Mouse (Mus musculus) adrenal gland, postnatal 14 days (tissue): ENCODE results near the gene Platr17. TPM values are rescaled to one million over a fixed set of nuclear protein-coding genes. Genes with fewer than 3 reads are reported as not detected.
"Not testable (repeated sequence)": the region's sequence is repeated elsewhere in the genome, so short reads cannot be mapped to it uniquely, and the experiment has no call there.

ENCODE experiments used
- DNase-seq: peaks from one replicate; pipeline ENCODE4 v3.0.0; 2021; ENCODE audit warnings: mixed read lengths
- long read RNA-seq, 2 experiments: library from polyadenylated mRNA; stranded (forward); transcript quantifications; one replicate each; pipeline ENCODE4 v2.0.0; 2021
- total RNA-seq: library from RNA; stranded (reverse); gene quantifications from 2 replicates; pipeline ENCODE4 v1.2.3, GENCODE M21; 2021

The Platr17 gene
- total RNA-seq = not detected in 2 replicates
- long read RNA-seq, experiment 1 = 0 reads
- long read RNA-seq, experiment 2, partial matches to known transcripts = 1 of 1 reads
- long read RNA-seq, experiment 2, other reads (novel, unspliced or antisense) = 0 of 1 reads

DNA sequence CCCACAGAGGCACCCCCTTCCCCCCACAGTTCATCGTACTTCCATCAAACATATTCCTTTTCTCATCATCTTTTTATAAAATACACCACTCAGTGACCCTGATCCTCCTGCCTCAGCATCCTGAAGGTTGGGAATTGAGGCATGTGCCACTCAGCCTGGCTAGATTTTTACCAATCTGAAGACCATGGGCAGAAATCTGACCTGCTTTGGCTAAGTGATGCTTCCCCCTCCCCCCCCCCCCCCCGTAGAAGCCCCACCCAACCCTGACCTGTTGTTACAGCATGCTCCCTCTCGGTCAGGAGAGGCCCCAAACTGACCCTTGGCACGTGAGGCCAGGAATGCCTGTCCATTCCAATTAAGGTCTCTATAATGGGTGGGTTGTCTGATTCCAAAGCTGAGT is at the start of gene Platr17:
TSS of gene Platr17 (plus strand) at position 301 of the 400 bp plus-strand sequence.
- not testable (repeated sequence) for DNase-seq

DNA sequence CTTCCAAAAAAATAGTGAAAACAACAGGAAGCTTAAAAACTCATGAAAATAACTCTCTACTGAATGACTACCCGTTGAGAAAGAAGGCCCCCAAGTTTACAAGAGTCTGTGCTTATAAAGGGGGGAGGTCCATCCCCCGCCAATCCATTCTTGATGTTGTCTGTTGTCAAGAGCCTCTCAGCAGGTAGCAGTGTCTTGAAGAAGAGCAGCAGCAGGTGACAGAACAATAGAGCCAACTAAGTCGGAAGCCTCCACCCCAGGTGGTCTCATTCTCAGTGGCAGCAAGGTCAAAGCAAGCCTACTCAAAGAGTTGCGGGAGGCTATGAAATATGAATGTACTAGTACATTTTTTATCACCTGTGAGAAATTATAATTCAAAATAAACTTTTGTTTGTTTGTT is 47.1 kb upstream of the Platr17 start:
- DNase-seq = no peak

DNA sequence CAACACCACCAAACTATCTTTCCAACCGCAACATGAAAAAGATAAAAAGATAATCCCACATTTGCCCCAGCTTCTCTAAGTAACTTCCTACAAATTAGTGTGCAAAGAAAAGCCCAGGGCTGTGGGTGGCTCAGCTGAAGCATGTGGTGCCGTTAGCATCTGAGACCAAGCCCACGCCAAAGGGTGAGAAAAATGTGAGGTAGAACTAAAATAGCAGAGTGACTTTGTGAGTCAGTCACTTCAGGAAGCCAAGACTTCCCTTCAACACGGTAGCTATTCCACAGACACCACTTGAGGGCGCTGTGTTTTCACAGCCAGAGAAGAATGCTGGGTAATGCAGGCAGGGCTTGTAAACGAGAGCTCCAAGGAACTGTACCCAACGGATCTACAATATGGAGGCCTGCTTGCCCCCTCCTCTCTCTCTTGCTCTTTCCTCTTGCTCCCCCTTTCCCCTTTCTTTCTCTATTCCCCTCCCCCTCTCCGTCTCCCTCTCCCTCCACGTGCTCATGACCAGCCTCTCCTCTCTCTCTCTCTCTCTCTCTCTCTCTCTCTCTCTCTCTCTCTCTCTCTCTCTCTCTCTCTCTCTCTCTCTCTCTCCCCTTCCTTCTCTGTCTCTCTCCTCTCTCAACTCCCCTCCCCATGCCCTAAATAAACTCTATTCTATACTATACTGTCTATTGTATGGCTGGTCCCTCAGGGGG is 39.5 kb upstream of the Platr17 start:
- peak; percentile 84 for DNase-seq

DNA sequence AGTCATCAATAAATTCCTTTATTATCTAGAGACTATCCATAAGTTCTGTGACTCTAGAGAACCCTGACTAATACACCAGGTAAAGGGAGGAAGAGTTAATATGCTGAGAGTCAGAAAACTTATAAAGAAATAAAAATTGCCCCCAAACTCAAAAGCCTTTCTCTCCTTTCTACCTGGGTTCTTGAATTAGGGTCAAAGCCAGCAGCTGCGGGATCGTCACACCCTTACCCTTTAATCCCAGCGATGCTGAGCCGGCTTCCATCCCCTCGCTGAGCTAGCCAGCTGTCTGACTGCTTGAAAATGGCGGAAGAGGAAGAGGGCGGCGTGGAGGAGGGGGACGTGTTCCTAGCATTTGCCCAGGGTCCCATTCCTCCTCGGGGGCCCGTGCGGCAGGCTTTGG is 31.4 kb upstream of the Platr17 start, which contains the start of gene Gm7029:
TSS of gene Gm7029 (plus strand) at position 301 of the 400 bp plus-strand sequence.
- not testable (repeated sequence) for DNase-seq

DNA sequence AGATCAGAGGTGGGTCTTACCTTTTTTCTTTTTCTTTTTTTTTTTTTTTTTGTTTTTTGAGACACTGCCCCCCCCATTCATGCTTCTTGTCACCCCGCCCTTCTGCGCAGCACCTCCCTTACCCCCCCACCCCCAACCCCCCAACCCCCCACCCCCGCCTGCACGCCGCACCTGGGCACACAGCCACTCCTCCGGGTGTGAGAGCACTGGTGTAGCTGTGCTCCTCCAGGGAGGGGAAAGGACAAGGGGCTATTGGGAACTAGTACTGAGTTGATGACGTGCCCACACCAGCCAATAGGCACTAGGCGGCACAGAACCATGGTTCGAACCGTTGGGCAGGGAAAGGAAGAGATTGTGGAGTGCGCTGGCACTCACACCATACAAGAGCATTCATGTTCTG is 30.5 kb upstream of the Platr17 start:
- no peak for DNase-seq

DNA sequence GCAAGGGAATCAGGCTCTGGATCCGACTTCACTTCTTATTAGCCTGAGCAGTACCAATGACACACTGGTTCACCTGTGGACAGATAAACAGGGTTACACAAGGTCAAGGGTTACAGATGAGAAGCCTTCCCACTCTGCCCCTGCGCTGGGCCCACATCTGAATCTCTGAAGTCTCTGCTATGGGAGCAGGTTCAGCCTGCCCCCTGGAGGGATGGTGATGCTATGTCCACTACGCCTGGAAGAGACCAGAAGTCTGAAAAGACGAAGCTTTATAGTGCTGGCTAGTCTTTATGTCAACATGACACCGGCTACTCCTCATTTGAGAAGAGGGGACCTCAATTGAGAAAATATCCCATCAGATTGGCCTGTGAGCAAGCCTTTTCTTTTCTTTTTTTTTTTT is 29.1 kb upstream of the Platr17 start:
- DNase-seq = peak; percentile 48

DNA sequence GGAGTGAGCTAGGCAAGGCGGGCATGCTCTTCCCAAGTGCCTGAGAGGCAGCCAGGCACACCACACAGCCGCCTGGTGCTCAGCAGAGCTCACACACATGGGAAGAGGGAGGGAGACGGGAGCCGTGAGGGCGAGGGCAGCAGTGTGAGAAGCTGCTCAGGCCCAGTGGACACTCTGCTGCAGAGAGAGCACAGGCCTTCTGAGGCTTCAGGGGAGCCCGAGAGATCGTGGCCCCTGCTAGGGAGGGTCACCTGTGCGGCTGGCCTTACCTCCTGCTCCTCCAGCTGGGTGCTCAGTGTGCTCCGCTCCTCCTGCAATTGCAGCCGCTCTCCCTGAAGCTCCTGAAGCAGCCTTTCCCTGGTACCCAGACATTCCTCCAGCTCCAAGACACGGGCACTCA is 20.6 kb upstream of the Platr17 start:
- not testable (repeated sequence) for DNase-seq

DNA sequence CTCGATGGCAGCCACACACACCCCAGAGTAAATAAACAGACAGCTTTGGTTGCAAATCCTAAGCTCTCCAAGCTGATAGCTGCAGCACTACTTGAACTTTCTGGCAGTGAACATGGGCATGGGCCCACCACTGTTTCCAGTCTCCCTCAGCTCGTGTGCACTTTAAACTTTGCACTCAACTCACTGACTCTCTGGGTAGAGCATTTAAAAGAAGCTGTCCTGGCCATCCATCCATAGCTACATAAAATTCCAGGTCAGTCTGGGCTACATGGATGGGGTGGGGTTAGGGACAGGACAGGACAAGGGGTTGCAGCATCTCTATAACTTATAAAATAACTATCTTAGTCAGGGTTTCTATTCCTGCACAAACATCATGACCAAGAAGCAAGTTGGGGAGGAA is 17.1 kb upstream of the Platr17 start:
- not testable (repeated sequence) for DNase-seq

DNA sequence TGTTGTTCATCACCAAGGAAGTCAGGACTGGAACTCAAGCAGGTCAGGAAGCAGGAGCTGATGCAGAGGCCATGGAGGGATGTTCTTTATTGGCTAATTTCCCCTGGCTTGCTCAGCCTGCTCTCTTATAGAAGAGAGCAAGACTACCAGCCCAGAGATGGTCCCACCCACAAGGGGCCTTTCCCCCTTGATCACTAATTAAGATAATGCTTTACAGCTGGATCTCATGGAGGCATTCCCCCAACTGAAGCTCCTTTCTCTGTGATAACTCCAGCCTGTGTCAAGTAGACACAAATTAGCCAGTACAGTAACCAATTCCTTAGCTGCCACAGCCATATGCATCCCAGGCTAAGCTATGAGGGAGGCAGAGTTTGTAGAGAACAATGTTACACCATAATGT is 16.7 kb upstream of the Platr17 start:
- DNase-seq = not testable (repeated sequence)

DNA sequence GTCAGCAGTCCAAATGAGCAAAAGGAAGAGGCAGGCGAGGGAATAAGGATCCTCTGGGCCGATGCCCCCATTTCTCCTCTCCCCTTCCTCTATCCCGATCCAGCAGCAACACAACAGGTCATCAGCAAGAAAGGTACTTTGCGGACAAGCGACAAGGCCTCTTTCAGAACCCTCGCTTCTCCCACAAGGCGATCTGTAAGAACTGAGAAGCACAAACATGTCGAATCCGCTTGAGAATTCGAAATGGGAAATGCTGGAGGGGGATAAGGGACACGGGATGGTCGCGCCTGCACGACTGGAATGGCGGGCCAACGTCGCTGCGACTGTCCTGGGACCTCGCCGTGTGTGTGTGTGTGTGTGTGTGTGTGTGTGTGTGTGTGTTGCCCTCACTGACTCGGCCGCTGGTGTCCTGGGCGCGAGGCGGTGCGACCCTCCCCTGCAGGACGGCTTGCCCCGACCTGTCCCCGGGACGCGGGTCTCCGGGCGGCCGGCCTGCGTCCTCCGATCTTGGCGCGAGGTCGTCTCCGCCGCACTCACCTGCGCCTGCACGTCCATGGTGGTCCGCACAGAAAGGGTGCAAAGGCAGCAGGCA is 14.9 kb upstream of the Platr17 start:
- DNase-seq = not testable (repeated sequence)

DNA sequence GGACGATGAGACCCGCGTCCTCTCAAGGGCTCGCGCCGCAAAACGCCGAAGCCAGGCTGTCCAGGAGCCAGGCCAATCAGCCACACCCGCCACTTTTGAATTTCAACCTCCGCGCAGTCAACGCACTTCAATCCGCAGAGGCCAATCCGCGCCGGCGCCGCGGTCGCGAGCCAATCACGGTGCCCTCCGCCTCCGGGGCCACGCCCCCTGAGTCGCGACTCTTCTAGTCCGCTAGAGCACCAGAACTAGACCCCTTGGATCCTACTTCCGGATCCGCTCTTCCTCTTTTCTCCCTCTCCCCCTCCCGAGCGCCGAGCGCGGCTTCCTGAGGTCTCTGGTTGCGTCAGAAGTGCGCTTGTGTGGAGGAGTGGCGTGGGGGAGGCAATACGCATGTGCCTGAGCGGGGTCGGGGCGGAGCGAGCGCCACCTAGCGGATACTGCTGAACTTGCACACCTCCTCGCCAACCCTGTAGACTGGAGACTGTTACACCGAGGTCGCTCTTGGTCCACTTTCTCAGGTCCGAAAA is 14.3 kb upstream of the Platr17 start, which contains the start of gene Kifc1:
TSS of gene Kifc1 (minus strand) at position 129 of the 527 bp plus-strand sequence.
- peak; percentile 99 for DNase-seq

DNA sequence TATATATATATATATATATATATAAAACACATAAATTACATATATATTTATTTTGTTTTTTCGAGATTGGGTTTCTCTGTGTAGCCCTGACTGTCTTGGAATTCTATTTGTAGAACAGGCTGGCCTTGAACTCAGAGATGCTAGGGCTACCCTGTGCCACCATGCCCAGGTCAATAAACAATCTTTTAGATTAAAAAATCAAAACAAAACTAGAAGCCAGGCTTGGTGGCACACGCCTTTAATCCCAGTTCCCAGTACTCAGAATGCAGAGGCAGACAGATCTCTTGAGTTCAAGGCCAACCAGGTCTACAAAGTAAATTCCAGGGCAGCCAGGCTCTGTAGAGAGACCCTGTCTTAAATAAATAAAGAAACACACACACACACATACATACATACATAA is 13.6 kb upstream of the Platr17 start:
- no peak for DNase-seq

DNA sequence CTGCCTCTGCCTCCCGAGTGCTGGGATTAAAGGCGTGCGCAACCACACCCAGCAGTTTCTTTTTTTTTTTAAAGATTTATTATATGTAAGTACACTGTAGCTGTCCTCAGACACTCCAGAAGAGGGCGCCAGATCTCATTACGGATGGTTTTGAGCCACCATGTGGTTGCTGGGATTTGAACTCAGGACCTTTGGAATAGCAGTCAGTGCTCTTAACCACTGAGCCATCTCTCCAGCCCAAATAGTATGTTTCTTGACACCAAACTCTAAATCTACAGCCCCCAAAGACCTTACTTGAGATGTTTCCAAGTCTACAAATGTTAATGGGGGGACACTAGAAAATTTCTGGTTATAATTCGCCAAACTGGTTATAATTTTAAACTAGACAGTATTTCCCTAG is 13.0 kb upstream of the Platr17 start:
- DNase-seq = not testable (repeated sequence)

DNA sequence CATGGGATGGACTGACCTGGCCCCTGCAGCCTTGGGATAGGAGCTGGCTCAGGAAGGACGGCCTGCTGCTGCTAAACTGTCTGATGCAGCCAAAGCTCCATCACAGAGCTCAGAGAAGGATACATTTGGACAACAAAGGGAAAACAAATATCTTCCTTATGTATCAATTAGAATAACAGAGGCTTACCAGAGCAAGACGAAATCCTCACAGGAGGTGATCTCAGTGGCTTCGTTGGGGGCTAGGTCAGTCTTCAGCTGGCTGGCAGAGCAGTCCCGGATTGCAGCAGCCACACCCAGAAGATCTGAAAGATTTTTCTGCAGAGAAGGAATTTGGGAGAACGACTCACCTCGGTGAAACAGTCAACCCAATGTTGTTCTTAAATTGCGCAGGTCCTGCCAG is 12.5 kb upstream of the Platr17 start:
- DNase-seq = no peak

DNA sequence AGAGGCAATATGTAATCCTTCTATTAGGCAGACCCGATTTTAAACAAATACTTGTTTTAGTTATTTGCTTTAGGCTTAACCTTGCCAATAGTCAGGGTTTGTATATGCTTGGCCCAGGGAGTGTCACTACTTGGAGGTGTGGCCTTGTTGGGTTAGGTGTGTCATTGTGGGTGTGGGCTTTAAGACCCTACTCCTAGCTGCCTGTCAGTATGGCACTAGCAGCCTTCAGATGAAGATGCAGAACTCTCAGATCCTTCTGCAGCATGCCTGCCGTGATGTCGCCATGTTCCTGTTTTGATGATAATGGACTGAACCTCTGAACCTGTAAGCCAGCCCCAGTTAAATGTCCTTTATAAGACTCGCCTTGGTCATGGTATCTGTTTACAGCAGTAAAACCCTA is 11.9 kb upstream of the Platr17 start:
- not testable (repeated sequence) for DNase-seq

DNA sequence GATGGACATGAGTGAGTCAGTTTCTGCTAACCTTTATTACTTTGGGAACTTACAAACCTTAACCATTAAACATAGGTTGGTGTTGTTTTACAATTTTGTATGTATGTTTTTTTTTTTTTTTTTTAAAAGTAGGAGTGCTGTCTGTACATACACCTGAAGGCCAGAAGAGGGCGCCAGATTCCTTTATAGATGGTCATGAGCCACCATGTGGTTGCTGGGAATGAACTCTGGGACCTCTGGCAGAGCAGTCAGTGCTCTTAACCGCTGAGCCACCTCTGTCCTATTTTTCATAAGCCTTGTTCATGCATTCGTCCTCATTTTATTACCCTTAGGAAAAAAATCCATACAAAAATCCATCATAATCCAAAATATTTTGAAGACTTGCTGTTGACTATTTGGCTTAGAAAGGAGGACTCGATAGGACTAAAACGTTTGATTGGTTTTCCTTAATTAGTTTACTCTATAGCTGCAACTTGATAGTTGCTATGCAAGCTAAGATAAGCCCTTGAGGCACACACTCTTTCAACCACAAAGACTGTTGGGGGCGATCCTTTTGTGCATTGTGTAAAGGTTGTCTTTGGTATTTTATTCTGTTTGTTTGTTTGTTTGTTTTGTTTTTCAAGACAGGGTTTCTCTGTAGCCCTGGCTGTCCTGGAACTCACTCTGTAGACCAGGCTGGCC is 7.7 kb upstream of the Platr17 start:
- DNase-seq = peak; percentile 72

DNA sequence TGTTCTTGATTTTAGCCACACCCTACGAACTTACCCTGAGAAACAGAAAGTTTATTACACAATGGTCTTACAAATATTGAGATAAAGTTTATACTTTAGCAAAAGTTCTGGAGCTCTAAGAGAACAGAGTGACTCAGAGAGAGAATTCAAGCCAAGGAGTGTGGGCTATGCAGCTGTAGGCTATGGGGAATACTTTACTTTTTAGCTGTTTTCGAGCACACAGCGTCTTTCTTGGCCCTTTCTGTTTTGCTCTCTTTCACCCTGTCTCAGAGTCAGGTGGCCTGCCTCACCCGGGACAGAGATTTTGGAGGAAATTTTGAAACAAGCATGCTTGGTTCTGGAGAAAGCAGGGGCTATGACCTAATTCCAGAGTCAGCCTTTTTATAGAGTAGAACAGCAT is 6.7 kb upstream of the Platr17 start:
- not testable (repeated sequence) for DNase-seq

DNA sequence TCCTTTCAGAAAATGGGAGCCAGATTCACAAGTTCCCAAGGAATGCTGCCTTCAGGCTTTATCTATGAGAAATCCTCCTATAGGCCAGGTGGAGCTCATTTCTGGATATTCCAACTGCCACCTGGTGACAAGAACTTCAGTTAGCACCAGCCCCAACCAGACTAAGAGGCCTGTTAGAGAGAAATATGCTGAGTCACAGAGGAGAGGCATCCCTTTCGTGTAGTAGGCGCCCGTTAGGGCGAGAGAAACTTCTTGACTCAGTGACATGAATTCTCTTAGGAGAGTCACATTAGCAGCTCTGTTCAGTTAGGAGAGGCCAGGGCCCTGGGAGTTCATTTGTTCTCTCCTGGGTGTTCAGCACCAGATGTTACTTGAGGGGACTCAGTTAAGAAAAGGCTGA is 5.3 kb upstream of the Platr17 start:
- no peak for DNase-seq

DNA sequence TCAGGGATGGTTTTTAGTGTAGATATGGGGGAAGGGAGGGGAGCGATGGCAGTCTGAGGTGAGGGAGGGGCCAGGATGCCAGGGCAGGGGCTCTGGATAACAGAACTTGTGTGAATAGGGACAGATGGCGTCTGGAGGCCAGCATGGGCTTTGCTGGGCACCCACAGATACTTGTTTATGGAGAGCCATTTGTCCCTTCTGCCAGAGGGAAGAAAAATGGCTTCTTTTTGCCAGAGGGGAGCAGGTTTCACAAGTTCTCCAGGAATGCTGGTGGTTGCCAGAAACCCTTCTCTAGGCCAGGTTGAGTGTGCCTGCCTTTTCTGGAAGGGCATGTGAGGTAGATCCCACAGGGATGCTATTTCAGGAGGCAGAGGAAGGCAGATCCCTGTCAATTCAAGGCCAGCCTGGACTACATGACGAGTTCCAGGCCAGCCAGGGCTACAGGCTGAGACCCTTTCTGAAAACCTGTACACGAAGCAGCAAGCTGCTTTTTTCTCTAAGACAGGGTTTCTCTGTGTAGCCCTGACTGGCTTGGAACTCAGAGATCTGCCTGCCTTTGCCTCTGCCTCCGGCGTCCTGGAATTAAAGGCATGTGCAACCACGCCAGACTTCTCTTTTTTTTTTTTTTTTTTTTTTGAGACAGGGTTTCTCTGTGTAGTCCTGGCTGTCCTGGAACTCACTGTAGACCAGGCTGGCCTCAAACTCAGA is 4.5 kb upstream of the Platr17 start:
- DNase-seq = peak; percentile 46

DNA sequence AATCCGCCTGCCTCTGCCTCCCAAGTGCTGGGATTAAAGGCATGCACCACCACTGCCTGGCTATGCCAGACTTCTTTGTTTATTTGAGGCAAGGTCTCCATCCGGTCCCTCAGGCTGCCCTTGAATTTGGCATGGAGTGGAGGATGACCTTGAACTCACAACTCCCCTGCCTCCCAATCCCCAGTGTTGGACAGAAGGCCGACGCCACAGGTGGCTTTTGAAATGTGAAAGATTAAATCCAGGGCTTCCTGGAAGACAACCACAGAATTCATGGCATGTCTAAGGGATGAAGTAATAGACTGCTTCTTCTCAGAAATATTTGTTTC is 4.0 kb upstream of the Platr17 start:
- DNase-seq = no peak

DNA sequence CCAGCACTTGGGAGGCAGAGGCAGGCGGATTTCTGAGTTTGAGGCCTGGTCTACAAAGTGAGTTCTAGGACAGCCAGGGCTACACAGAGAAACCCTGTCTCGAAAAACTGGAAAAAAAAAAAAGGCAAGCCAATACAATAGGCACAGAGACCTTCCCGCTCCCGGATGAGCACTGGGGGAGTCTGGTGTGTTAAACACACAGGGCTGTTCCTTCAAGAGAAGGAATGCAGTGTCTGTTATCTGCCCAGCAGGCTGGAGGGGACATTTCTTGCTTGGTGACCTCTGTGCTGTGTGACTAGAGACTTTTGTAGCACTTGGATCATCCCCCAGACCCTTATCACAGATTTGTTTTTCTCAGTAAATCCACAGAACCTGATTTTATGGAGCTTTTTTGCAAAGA is 3.3 kb upstream of the Platr17 start:
- no peak for DNase-seq

DNA sequence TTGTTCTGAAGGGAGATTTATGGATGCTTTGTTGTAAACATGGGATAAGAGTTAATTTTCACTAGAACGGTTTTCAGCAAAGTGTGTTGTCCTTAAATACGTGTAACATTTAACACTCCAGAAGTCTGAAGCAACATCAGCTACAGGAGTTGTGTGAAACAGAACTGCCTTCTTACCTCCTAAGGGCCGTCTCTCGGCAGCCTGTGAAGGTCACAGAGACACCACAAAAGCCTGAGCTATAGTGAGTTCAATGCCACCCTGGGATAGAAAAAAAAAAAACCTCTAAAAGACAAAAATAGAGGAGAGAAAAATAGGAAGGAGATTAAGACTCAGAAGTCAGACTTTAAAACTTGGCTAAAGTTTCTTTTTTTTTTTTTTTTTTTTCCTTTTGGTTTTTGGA is 2.9 kb upstream of the Platr17 start:
- DNase-seq = no peak
